Mouse (Mus musculus) kidney, postnatal 4 days (tissue): ENCODE data around the gene Hspb9.
A peak's percentile ranks its signal among the peaks of the same experiment; 100 is the strongest.

Experiments used
- DNase-seq, 2 experiments: peaks; one replicate each; pipeline ENCODE4 v3.0.0; 2021; ENCODE audit warnings: mixed read lengths in 2 of 2

The Hspb9 gene

DNA sequence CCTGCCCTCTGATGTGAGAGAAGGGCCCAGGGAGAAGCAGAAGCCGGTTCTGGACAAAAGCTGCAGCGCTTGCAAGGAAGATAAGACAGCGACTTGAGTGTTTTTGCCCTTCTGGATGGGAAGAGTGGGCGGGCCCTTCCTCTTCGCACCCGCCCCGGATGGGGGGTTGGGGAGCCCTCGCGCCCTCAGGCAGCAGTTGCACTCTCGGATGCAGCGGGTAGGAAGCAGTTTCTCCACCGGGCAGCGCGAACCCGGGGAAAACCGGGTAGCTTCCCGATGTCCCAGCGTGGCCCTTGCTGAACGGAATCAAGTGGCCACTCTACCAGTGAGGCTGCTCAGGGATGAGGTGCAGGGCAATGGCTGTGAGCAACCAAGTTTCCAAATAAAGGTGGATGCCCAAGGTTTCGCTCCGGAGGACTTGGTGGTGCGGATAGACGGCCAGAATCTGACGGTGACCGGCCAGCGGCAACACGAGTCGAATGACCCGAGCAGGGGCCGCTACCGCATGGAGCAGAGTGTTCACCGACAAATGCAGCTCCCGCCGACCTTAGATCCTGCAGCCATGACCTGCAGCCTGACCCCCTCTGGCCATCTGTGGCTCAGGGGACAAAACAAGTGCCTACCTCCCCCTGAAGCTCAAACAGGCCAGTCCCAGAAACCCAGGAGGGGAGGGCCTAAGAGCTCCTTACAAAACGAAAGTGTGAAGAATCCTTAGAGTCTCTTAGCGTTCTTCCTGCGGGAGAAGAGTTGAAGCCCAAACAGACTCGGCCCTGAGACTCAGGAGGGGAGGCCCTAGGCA is at the start of gene Hspb9:
Gene Hspb9 (plus strand): TSS at position 116 of the 799 bp plus-strand sequence.
- DNase-seq = peak; percentile 78 to 86

DNA sequence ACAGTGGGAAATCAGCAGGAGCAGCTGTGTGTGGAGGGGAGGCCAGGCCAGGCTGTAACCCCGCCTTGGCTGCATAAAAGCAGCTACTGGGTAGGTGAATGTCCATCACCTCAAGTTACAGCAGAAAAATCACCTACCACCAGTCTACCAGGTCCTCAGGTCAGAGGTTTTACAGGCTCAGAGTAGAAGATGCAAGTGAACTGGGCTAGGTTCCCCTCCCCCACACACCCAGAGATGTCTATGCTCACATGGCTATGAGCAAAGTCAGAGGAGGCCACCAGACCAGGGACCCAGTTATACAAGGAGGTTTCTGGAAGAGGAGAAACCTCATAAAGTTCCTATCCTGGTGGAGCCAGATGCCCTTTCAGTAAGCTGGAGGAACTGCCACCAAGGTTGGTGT is 42.6 kb upstream of the Hspb9 start:
- no peak for DNase-seq

DNA sequence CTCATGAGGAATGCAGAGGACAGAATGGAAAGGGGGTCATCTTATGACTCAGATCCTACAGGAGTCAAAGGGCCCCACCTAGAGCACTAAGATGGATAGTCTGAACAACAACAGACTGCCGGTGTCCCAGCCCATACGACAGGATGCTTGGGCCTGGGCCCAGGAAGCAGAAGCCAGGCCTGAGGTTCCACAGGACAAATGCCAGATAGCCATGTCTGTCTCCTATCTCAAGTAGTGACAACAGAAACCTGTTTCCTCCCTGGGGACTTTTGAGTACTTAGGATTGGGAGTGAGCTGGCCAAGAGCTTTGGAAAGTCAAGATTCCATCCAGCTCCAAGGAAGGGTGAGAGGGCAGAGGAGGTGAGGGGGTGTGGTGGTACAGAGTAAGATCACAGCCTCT is 41.7 kb upstream of the Hspb9 start:
- DNase-seq = no peak

DNA sequence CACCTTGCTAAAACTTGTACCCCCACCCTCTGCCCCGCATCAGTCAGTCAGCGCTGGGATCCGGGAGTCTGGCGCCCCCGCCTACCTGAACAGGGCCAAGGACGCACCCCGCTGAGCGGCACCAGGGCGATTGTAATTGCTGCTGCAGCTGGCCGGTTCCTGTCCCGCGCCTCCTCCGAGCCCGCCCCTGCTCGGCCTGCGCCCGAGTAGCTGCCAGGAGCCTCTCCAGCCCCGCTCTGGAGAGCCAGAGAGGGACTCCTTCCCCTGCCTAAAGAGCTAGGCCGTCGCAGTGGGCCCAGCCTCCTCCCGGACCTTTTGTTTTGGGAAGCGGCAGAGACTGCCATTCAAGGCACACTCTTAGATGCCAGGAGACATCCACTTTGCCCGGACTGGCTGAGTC is 40.5 kb upstream of the Hspb9 start:
- DNase-seq = peak; percentile 64 to 73

DNA sequence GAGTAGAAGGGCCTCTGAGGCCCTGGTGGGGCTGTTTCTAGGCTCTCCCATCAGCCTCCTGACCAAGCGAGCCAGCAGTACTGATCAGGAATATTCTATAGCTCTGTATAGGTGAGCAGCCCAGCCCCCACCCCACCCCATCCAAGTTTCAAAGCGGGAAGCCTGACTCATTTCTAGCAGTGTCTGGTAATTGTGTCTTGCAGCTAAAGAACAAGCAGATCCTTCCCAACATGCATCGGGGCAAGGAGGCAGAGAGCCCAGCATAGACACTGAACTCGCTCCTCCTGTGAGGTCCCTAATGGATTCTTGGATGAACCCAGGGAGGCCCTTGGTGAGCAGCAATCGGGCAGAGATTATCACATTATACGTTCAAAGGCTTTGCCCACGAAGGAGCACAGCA is 35.8 kb upstream of the Hspb9 start:
- no peak for DNase-seq

DNA sequence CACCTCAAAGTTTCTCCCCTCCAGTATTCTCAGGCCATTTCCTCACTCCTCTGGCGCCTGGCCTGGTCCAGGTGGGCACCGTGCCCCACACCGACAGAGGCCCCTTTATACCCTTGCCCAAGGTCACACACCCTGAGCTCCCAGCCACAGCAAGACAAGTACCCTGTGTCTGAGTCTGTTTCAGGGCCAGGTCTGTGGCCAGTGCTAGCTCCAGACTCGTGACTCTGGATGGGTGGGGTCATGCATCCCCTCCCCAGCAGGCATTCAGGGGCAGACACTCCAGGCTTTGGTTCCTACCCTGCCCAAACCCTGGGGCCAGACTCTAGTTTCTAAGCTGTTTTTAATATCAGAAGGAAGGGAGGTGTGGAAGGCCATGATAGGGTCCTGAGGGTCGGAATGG is 31.8 kb upstream of the Hspb9 start:
- DNase-seq = no peak

DNA sequence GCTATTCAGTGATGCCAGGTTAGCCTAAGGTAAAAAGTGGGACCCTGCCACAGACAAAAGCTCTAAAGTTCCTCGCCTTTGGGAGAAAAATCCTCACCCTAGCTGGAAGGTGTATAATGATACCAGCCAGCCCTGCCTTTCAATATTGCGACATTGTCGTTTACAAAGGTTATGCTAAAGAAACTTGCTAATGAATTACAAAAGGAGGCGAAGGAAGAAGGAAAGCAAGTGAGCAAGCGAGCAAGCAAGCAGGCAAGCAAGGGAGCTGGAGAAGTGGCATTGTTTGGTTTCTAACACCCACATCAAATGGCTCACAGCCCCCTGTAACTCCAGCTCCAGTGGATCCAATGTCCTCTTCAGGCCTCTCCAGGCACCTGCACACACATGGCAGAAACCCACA is 31.1 kb upstream of the Hspb9 start:
- DNase-seq = no peak

DNA sequence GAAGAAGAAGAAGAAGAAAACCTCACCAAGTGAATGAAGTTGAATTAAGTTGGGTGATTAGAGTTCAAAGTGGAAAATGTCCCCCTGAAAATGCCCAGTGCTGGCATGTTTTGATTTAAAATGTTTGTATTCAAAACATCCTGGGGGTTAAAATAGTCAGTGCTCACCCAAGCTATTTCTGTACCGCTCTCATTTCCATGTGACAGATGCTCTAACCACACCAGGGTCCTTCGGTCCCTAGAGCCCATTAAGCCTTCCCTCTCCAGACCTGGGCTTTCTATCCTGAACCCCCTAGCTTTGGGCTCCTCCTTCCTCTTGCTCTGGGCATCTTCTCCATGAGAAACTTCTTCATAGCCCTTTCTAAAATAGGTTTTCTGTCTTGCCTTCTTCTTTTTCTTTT is 29.6 kb upstream of the Hspb9 start:
- DNase-seq = no peak

DNA sequence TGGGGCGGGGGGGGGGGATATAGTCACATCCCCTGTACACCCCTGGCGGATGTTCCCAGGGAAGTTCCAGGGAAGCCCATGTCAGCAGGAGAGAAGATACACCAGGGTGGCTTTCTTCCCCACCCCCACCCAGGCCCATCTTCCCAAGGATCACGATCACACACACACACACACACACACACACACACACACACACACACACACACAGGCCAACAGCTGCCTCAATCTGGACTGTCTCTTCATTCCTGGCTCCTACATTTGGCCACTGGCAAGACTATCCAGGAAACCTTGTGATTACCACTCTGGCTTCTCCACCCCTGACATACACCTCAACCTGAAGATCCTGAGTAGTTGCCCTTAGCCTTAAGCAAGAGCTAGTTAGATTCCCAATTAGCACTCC is 28.3 kb upstream of the Hspb9 start:
- DNase-seq = no peak

DNA sequence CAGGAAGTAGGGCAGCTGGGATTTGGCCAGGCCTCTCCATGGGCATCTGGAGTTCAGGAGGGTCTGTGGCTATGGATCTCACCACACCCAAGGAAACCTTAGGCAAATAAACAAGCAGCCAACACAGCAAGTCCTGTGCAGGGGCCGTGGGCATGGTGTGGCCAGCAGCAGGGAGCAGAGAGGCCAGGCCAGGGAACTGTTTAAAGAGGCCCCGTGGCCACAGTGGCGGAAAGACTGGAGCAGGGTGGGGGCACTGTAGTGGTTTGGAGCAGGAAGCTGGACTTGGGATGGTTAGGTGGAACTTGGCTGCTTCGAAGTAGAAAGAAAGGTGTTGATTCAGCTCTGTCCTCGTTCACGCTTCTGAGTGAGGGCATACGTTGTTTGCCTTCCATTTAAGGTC is 26.4 kb upstream of the Hspb9 start:
- no peak for DNase-seq

DNA sequence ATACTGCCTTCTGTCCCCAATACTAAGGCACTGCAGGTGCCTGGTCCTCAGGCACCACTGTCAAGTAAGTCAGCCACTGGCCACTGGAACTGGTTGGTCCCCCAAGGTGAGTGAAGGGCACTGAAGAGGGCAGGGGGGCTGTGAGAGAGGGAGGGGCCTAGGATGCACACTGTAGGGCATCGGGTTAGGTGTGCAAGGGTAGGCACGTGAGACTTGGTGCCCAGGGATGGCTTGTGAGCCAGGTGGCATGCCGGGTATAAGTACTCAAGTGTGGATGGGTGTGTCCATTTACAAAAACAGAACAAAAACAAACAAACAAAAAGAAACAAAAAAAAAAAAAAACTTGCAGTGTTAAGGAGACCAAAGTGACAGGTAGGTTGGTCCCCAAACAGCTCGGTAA is 25.2 kb upstream of the Hspb9 start:
- DNase-seq = no peak

DNA sequence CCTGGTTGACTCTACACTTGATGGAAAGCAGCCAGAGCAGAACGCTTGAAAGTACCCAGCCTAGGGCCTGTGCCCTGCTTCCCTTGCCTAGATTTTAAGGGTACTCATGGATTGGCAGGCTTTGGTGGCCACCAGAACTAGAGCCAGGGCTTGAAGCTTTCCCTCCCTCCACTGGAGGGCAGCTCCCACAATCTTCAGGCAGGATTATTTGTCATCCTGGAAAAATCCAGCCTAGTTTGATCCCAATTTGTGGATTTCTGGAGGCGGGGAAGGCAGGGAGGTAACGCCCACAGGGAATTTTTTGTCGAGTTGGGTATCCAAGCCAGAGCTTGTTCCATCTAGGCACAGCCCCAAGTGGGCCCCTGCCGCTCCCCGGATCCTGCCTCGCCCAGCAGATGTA is 23.3 kb upstream of the Hspb9 start:
- no peak for DNase-seq

DNA sequence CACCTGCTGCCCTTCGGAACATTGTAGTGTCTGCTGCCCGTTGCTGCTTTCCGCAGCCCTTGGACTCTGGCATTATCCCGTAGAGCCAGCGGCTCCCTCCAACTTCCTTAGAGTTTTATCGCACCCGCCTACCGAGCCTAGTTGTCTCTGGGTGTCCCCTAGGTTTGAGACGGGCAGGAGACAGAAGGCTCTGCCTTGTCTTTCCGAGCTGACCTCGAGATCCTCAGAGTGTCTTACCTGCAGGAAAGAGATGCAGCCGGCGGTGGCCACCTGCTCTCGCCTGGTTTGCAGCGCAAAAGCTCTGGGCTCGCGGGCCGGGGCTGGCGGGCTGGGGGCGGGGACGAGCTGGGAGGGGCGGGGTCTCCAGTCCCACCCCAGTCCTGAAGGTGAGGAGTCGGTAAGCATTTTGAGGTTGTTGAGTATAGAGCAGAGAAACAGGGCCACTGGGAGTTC is 21.5 kb upstream of the Hspb9 start, which contains the start of gene Zfp385c:
Gene Zfp385c (minus strand): TSS at position 292 of the 453 bp plus-strand sequence.
- peak in 1 of 2 experiments; percentile 54 for DNase-seq

DNA sequence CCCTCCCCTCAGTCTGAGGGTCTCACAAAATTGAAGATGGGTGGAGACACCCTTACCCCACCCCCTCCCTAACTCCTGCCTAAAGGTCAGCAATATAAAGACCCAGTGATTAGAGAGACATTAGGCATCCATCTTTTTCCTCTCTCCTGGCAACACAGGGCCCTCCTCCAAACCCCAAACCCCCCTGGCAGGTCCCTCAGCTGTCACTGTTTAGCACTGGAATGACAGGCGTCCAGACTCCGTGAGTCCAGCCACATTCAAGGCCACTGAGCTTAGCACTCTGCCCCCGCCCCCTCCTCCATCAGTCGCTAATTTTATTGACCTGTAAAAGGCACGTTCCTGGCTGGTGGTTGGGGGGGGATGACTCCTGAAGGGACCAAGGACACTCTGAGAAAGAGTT is 20.5 kb upstream of the Hspb9 start:
- DNase-seq = no peak

DNA sequence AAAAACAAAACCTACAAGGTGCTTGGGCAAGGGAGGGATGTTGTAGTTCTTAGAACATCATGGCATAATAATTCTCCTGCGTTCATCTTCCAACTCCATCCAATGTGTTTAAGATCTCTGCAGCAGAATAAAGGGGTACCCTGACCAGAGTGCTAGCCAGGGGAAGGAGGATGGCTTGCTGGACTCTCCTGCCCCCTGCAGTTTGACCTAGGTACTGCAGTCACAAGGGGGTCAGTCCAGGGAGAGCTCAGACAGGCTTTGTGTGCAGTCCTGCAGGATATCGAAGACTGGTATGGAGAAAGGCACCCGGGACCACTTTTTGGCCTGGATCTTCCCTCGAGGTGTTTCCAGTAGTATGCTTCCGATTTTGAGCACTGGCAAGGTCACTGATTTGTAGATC is 18.7 kb upstream of the Hspb9 start:
- peak; percentile 88 to 89 for DNase-seq

DNA sequence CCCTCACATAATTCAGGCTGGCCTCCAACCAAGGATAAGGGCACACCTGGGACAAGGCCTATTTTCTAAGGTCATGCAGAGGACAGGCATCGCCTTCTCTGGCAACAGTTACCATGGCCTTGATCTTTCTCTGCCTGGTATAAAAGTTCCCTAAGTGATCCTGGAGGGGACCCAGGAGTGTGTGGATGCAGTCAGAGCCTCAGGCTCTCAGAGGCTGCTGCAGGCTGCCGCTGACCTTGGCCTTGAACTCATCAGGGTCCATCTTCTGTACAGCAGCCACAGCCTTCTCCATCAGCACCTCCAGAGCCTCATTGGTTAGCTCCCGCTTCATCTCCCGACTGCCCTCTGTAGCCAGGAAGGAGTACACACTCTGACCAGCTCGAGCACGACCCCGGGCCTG is 15.7 kb upstream of the Hspb9 start:
- DNase-seq = no peak

DNA sequence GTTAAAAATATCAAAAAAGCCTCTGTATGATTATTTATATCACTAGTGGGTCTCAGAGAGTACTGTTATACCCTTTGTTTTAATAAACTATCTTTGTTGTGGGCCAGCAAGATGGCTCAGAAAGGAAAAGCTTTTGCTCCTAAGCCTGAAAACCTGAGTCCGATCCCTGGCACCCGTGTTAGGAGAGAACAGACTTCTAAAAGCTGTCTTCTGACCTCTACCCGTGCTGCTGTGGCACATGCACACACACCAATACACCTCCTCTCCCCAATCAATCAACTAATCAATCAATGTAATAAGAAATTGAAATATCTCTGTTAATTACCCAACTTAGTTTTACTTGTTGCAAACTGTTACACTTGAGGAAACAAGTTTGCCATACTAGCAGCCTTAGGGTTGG is 12.9 kb upstream of the Hspb9 start:
- DNase-seq = no peak

DNA sequence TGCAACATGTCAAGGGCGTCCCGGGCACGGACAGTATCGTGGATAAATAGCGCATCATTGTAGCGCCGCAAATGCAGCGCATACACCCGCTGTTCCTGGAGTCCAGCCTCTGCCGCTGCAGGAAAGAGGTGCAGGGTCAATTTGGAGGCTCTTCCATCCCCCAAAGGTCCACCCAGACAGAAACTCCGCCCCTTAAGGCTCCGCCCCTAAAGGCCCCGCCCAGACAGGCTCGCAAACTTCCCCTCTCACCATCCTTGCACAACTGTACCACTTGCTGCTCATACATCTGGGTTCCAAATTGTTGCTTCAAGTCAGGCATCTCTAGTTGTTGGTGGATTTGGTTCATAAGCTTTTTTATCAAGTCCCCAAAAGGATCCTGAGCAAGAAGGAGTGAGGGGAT is 12.3 kb upstream of the Hspb9 start:
- peak; percentile 78 to 79 for DNase-seq

DNA sequence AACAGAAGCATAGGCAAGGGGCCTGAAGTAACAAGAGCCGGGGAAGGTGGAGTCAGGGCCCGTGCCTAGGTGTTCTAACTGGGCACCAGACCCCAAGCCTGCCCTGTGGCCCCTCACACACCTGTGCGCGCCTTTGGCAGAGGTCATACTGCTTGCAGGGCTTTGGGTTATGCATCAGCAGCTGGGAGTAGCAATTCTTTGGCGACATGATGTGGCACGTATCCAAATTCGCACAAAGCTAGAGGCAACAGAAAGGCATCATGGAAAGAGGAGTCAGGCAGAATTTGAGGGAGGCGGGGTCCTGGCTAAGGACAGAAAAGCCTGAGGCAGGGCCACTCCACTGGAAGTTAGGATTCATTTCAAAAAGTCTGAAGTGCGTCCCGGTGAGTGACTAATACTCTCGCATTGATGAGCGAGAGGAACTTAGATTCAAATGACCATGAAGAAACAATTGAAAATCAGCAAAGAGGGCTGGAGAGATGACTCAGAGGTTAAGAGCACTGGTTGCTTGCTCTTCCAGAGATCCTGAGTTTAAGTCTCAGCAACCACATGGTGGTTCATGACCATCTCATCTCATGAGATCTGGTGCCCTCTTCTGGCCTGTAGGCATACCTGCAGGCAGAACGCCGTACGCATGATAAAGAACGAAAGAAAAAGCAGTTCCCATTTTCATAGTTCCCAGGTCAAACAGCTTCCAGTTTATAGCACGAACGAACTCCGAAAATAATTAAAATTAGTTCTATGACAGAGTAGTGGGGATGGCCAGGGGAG is 11.4 kb upstream of the Hspb9 start:
- DNase-seq = peak; percentile 76 to 77

DNA sequence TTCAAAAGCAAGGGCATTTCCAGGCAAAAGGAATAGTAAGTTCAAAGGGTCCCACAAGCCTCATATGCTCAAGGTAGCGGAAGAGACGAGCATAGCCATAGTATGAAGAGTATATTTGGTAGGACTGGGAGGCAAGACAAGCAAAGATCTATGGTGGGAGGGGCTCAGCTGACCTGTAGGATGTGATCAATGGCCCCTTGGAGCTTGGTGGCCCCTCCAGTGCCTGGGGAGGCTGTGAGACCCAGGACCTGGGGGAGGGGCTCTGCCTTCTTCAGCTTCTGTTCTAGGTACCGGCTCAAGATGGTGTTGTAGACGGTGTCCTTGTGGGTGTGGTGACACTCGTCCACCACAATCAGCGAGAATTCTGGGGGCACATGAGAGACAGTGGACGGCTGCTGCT is 10.7 kb upstream of the Hspb9 start:
- no peak for DNase-seq

DNA sequence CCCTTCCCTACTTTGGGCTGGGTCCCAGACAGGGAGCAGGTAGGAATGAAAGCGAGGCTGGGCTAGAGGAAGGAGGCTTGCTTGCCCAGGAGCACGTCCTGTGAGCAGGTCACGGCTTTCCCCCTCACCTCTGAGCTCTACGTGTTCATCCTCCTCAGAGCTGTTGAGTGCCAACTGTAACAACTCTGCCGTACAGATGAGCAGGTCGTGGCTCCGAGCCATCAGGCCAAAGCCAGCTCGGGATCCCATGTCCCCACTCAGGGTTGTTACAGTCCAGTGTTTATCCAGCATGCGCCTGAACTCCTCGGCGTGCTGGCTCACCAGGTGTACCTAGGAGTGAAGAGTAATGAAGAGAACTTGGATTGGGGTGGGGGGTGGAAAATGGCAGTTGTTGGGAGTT is 10.3 kb upstream of the Hspb9 start:
- DNase-seq = no peak

DNA sequence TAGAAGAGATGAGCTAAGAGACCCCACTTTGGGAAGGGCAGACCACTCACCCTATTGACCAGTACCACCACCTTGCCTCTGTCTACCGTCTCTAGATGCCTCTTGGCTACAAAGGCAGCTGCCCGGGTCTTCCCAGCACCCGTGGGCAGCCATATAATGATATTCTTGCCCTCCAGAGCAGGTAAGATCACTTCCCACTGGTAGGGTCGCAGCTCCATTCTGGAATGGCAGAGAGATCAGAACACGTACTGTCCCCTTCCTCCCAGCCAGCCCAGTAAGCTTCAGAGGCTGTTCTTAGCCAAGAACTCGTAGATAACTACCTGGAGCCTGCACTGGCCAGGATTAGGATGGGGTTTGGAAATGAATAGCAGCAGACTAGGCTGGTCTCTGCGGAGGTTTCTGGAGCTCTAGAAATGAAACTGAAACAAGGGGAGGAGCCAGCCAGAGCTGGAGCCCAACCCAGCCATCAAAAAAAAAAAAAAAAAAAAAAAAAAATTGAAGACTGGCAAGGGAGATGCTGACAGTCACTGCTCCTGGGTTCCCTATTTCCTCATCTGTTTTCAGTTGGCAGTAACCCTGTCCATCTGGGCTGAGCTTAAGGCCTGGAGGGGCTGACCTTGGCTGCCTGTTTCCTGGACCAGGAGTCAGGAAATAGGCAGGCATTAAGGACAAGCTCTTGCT is 9.7 kb upstream of the Hspb9 start, which contains the start of gene Dhx58:
Gene Dhx58 (minus strand): TSS at position 421 of the 681 bp plus-strand sequence.
- DNase-seq = no peak

DNA sequence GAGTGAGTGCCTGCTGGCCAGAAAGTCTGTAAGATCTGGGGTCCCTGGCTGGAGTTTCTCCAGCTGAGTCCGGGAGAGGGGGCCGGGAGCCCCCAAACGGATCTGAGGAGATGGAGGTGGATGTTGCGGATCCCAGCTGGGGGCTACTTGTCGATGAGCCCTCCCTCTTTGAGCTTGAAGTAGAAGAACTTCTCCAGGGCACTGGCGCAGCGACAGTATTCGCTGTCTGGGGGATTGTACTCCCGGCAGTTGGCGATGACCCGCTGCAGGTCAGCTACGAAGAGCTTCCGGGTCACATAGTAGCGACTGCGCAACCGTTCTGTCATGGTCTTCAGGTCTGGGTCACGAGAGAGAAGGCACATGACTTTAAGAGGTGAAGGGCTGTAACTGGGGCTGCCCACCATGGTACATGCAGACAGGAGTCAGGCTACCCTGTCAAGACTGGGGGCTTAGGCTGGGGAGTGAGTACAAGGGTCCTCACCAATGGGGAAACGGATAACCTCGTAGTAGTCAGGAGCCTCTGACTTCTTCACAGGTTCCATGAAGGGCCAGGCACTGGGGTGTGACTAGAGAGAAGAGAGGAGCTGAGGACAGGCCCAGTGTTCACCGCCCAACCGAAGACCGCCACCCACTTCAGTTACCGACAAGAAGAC is 8.4 kb upstream of the Hspb9 start:
- DNase-seq = no peak
